8 mouse cellular contexts compared by ENCODE assay signal in the genomic region with DNA sequence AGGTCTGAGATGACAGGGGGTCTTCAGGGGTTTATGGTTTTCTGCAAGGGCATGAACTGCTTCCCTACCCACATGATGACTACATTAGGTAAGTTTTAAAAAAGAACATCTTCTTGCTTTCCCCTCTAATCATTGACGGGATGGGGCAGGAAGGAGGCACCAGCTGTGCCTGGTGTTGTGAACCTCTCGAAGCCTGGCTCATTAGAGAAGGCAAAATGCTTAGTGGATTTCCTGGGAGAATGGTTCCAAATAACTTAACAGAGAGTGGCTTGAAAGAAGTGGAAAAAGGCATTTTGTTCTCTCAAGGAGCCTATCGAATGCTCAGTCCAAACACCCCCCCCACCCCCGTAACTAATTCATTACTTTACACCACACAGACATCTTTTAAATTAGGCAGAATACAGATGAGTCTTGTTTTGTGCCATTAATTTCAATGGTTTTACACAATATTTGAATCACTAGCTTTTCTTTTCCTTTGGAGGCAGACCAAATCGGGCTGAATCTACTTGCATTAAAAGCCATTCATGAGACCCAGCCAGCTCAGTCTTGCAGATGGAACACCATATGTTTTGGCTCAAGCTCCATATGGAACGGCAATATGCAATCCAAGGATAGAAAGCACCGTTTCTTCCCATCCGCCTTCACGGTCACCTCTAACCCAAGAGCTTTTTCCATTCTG.
DNase-seq lines count a peak whose midpoint lies in the region.

No protein-coding gene starts in this region.

- no peaks in the 10 kb centered on the region for H3K9me3 ChIP-seq in hindbrain, embryonic 10.5 days

- H3K27me3 ChIP-seq in hindbrain, embryonic 10.5 days (ENCODE audit: insufficient read depth, poor library complexity, severe bottlenecking): no peaks in the 10 kb centered on the region

- H3K27ac ChIP-seq in hindbrain, embryonic 10.5 days: peak overlapping the region; percentile 64; the same call in 1 of the 2 replicates

- intact Hi-C loops in left cerebral cortex, postnatal 14 days (cut with DNase I): no loop called here

- H3K4me1 ChIP-seq in hindbrain, embryonic 10.5 days (replicated peaks): peaks cover 48% of the 10 kb centered on the region

- WGBS in hindbrain, embryonic 10.5 days: 63% methylated on average over 9 of the region's 9 CpGs

- H3K4me3 ChIP-seq in hindbrain, embryonic 10.5 days: no peak overlapping the region

- DNase-seq in retina, postnatal 1 day: peak; percentile 38
- DNase-seq in retina, embryonic 14.5 days (ENCODE audit: low spot score): no peak
- peak; percentile 20 for DNase-seq in hindbrain, embryonic 10.5 days (ENCODE audit: low spot score)
- DNase-seq in left cerebral cortex, postnatal 14 days (ENCODE audit: low spot score in 2 of 2): peak; percentile 89 to 91
- peak; percentile 94 for DNase-seq in telencephalon, adult 2 months (ENCODE audit: low read depth, low spot score)
- DNase-seq in spleen, postnatal 14 days (ENCODE audit: low spot score in 2 of 2): no peak
- no peak for DNase-seq in spleen, postnatal 4 days (ENCODE audit: low spot score in 2 of 2)
- no peak for DNase-seq in urinary bladder, postnatal 36 days (ENCODE audit: low spot score in 2 of 2)

- no peaks in the 10 kb centered on the region for H3K36me3 ChIP-seq in hindbrain, embryonic 10.5 days

Comparison
In these comparisons a context has a peak if more than half of its experiments do, and no peak if none do; other contexts are left out.
1. DNase-seq: peak in retina, postnatal 1 day (single experiment), hindbrain, embryonic 10.5 days (single experiment), left cerebral cortex, postnatal 14 days (2 of 2) and telencephalon, adult 2 months (single experiment); none in retina, embryonic 14.5 days (single experiment), spleen, postnatal 14 days (0 of 2), spleen, postnatal 4 days (0 of 2) and urinary bladder, postnatal 36 days (0 of 2).